Mouse (Mus musculus): ENCODE results near the gene Cilp.

DNA sequence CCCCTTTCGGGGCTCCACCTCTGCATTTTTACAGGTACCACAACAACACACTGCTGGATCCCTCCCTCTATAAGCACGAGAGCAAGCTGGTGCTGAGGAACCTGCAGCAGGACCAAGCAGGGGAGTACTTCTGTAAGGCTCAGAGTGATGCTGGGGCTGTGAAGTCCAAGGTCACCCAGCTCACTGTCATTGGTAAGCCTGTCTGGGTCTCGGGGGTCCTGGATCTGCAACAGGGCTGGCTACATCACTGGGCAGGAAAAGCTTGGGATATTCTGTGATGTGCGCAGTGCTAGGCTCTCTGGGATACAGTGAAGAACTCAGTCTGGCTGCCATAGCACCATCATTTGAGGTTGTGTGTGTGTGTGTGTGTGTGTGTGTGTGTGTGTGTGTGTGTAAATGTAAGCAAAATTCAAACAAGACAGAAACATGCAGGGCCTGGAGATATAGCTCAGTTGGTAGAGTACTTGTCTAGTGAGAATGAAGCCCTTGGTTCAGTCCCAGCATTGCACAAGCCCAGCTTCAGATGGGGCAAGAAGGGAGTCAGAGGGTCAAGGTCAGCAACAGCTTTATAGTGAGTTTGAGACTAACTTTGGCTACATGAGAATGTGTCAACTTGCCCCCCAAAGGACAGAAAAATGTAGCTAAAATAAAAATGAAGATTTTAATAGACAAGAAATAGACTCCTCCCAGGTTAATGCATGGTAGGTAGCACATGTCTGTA is 11.0 kb downstream of the Cilp start:
- TF ChIP-seq POLR2A (IDR thresholded peaks at IDR 0.05; ENCODE audit: borderline replicate concordance, low read depth, low read length): no peak
- no peak for TF ChIP-seq CTCF (IDR thresholded peaks at IDR 0.05; ENCODE audit: low read depth, low read length)

Measured in bone marrow macrophage, adult 2 months (primary cell).